Mouse (Mus musculus): ENCODE results near the gene Spin4.

The Spin4 gene

DNA sequence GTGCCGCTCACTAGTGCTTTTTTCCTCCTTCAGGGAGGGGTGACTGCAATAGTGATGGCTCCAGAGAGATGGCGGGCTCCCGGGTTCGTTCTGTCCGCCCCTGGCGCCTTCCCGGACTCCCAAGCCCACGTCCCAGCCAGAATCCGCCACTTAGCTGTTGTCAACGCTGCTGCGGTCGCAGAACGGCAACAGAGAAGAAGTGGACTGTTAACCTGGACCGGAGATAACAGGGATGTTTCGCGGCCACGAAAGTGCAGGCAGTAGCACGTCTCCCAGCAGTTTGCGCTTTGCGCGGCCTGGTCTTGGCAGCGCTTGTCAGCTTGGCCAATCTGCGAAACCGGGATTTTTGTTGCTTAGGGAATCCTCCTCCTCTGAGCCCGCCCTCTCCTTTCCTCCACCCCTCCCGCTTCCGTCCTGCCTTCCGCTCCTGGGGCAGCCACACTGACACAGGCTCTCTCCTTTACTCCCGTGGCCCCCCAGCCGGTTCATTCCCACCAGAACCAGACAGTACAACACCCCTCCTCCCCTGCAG lies at the start of gene Spin4:
TSS of gene Spin4 (minus strand) at position 322 of the 532 bp plus-strand sequence.
- peak; percentile 33 to 50 for DNase-seq (ENCODE audit: low spot score in 2 of 2)

DNA sequence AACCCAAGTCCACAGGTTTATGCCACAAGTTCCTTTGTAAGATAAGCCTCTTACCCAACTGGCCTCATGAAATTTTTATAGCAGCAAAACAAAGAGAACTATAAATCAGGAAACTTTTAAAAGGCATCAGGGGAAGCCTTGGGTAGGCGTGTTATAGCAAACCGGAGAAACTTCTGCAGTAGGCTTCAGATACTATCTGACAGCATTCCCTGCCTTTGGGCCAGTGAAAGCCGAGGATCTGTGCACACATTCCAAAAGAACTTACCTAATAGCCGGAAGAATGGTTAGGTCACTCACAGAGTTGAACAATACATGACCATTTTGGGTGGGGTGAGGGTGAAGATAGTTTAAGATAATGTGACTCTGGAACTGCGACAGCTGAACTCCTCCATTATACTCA lies 1.4 kb upstream of the Spin4 start:
- DNase-seq (ENCODE audit: low spot score in 2 of 2): no peak

DNA sequence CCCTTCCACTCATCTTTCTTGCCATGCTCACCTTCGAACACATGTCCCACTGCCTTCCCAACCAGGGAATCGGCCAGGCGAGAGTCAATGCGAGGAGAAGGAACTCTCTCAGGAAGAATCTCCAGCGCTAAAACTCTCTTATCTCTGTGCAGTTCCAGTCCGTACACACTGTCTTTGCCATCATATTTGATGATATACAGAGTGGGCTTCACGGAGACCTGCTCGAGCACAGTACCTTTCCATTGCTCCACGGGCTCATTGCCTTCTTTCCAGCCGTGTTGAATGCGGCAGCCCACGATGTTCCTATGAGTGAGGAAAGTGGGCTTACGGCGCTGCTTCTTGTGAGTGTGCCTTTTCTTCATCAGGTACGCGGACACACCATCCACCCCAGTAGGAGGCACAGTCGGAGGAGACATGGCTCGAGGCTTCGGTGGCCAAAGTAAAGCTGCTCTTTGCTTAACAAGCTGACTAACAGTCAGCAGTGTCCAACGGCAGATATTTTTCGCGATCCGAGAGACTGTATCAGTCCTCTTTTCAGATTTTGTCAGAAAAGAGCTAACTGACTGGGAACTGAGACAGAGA lies 612 bp downstream of the Spin4 start:
- peak in 1 of 2 experiments; percentile 8 for DNase-seq (ENCODE audit: low spot score in 2 of 2)

DNA sequence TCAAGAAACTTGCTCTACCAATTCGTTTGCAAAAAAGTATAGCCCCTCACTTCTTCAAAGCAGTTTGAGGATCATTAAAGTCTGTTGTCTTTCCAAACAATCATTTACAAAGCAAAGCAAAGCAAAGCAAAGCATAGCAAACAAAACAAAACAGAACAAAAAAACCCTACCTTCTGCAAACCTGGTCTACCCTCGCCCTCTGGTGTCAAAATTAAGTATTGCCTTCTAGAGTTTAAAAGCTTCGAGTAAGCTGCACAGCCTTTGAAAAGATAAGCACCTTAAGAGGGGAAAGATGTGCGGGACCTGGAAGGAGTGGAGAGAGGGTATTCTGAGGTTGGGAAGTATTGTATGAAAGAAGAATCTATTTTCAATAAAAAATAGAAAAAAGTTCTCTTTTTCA lies 14.4 kb downstream of the Spin4 start:
- DNase-seq (ENCODE audit: low spot score in 2 of 2): no peak

DNA sequence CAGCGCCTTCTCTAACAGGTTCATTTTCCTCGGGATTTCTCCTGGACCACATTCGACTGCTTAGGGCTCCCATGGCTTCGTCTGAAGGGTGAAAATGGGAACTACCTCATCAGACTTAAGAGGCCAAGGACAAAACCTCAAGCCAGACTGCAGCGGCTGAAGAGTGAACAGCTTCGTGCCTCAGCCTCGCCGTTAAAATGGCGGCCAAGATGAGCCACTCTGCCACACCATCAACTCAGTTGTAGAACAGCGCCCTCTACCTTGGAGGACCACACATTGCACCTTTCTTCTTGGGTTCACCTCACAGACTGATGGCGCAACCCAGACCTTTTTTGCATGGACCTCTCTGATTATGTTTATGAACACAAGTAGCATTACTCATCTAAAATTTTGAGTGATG lies 27.6 kb downstream of the Spin4 start:
- DNase-seq (ENCODE audit: low spot score in 2 of 2): no peak

DNA sequence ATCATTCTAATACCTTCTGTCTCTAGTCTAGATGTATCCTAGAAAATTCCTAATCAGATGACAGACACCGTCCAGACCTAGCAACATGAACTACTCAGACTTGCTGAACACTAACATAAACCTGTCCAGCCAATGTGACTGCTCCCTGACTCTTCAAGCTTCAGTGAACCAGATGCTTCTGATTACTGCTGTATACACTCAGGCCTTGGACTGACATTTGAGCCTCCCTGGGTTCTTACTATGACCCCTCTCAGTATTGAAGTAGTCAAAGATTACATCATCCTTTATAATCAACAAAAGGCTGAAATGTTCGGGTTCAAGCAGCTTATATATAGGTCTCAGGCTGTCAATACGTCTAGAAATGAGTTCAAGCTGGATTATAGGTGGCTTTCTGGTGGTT lies 32.4 kb downstream of the Spin4 start:
- no peak for DNase-seq (ENCODE audit: low spot score in 2 of 2)

DNA sequence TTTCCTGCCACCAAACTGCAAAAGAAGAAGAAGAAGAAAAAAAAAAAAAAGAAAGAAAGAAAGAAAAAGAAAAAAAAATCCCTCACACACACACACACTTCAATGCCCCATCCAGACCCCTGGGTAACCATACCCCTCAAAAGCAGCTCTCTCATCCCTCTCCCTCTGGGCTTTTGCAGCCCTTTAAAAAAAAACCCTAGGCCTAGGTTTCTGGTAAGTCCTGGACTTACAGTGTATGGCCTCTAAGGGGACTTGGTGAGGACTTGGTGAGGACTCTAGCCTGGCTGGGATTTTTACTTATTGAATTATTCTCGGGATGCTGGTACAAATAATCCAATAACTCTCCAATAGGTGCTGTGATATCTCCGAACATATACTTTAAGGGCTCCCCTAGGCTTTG lies 35.6 kb downstream of the Spin4 start:
- no peak for DNase-seq (ENCODE audit: low spot score in 2 of 2)

DNA sequence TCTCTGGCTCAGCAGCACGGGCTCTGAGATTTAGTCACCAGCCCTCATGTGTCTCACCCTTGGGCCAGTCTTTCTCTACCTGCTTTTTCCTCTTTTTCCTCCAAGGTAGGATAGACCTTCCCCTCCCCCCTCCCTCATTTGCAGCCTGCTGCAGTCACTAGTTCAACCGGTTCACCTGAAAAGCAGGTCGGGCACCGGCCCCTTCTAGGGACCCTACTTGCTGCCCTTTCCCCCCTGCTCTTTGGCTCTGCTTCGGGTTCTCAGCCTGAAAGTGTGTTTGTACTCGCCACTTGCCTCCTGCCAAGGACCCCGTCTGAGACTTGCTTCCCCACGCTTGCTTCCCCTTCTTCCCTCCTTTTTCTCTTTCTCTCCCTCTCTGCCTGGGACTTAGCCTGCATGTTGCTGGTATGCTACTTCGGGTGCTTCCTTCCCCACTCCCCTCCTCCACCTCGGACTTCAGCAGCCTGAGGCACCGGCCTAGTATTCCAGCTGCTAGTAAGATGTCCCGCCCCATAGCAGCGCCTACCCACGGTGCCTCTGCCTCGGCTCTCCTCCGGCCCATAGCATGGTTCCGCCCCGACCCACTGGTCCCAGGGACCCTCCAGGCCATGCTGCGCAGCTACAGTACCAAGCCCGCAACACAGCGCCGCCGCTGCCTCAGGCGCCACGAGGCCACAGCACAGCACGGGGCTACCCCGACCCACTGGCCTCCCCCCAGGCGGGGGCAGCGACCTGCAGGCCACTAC lies 36.2 kb downstream of the Spin4 start:
- DNase-seq (ENCODE audit: low spot score in 2 of 2): no peak
